Mouse (Mus musculus): ENCODE results near the gene Rasgrf1.

DNA sequence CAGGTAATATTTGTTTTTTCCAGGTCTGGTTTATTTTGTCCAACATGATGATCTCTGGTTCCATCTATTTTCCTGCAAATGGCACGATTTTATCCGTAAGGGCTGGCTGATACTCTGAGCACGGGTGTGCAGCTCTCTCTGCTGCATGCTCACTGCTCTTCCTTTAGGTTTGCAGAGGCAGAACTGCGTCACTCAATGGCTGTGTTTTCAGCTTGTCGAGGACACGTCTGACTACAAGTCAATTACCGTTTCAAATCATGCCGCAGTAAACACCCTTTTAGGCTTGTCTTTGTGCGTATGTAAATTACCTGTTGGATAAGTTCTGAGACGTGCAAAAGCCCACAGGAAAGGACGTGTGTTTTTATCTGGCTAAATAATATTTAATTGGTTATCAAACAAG is 49.6 kb upstream of the Rasgrf1 start:
- no peak for TF ChIP-seq POLR2A (IDR thresholded peaks at IDR 0.05; ENCODE audit: insufficient read depth, low read length)
- TF ChIP-seq EP300 (IDR thresholded peaks at IDR 0.05; ENCODE audit: insufficient read depth, low read depth, low read length) = no peak
- no peak for TF ChIP-seq CTCF (IDR thresholded peaks at IDR 0.05; ENCODE audit: low read depth, low read length)

Data from ES-Bruce4 (cell line).